Mouse (Mus musculus) heart, adult 2 months (tissue): ENCODE data around the gene Hdgfl3.

Experiments
- CTCF ChIP-seq: fragments of 200-600 bp; IDR thresholded peaks from 2 replicates; pipeline ENCODE4 v1.8.1; 2022; ENCODE audit warnings: antibody characterized with exemption, mild to moderate bottlenecking, moderate library complexity
- EP300 ChIP-seq: fragments of 200-500 bp; IDR thresholded peaks from 2 replicates; pipeline ENCODE4 v1.6.1; 2011; ENCODE audit warnings: low read depth, low read length, control low read depth; ENCODE audit not compliant: insufficient read depth

DNA sequence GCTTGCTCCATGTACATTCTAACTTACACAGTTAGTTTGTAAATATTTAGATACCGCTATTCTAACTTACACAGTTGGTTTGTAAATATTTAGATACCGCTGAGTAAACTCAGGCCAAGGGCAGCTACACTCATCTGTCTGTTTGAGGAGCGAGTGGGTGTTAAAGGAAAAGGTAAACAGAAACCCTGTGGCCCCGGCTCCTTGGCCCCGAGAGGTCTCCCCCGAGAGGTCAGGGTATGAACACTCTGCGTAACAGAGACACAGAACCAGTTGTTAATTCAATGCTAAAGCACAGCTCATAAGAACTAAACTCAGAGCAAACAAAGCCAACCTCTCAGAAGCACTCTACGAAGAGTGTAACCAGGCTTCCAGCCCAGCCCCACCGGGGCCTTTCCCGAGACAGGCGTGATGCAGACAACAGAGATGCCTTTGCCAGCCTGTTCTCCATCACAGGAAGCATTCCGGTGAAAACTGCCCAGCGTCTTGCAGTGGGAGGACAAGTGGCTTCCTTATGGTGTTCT is 61.7 kb downstream of the Hdgfl3 start:
- no peak for TF ChIP-seq CTCF
- no peak for TF ChIP-seq EP300
